Mouse (Mus musculus) G1E (cell line): ENCODE results near the gene Gm13279. TPM values are rescaled to one million over a fixed set of nuclear protein-coding genes. Genes with fewer than 3 reads are reported as not detected.
"Not testable (repeated sequence)": the region's sequence is repeated elsewhere in the genome, so short reads cannot be mapped to it uniquely, and the experiment has no call there.

Experiments
- ATAC-seq: 2 replicates; pipeline ENCODE4 v1.8.0; 2016; ENCODE audit warnings: mild to moderate bottlenecking; ENCODE audit not compliant: insufficient number of reproducible peaks, poor library complexity, low FRiP score, severe bottlenecking; ENCODE audit errors: extremely low read depth
- DNase-seq: peaks from one replicate; pipeline ENCODE4 v3.0.0; 2012; ENCODE audit warnings: low spot score
- H3K27me3 ChIP-seq: 2 replicates; pipeline ENCODE4 v1.6.1; 2012; ENCODE audit warnings: mild to moderate bottlenecking, low read length, inconsistent platforms; ENCODE audit not compliant: insufficient read depth
- H3K36me3 ChIP-seq: replicated peaks from 2 replicates; pipeline ENCODE3; 2012; ENCODE audit warnings: mild to moderate bottlenecking, inconsistent platforms
- H3K4me1 ChIP-seq: 2 replicates; pipeline ENCODE4 v1.6.1; 2012; ENCODE audit warnings: low read depth, low read length, inconsistent platforms, mixed read lengths; ENCODE audit not compliant: insufficient read depth
- H3K4me3 ChIP-seq: 2 replicates; pipeline ENCODE4 v1.5.1; 2012; ENCODE audit warnings: low read depth, mild to moderate bottlenecking, inconsistent platforms, low read length, moderate library complexity, mixed read lengths
- H3K9me3 ChIP-seq: replicated peaks from 2 replicates; pipeline ENCODE4 v1.6.1; 2012; ENCODE audit warnings: inconsistent platforms
- CTCF ChIP-seq: IDR thresholded peaks from 2 replicates; pipeline ENCODE4 v1.5.1; 2012; ENCODE audit warnings: low read depth, low read length, inconsistent platforms, mixed read lengths
- GATA1 ChIP-seq: IDR thresholded peaks from 2 replicates; pipeline ENCODE4 v1.6.1; 2012; ENCODE audit warnings: borderline replicate concordance, low read length, inconsistent platforms, mixed read lengths
- GATA2 ChIP-seq: IDR thresholded peaks from 2 replicates; pipeline ENCODE4 v1.6.1; 2012; ENCODE audit warnings: low read depth, low read length, inconsistent platforms, borderline replicate concordance
- POLR2AphosphoS5 ChIP-seq: IDR thresholded peaks from 2 replicates; pipeline ENCODE4 v1.6.1; 2012; ENCODE audit warnings: low read depth, low read length, inconsistent platforms; ENCODE audit not compliant: insufficient replicate concordance
- TAL1 ChIP-seq: conservative IDR thresholded peaks from 2 replicates; pipeline ENCODE4 v1.6.1; 2012; ENCODE audit warnings: low read depth, low read length, inconsistent platforms, mixed read lengths
- polyA plus RNA-seq: library from polyadenylated mRNA; stranded (reverse); fragments of >175 nt; gene quantifications from 2 replicates; pipeline ENCODE4 v1.2.3, GENCODE M21; 2012
- total RNA-seq, 2 experiments: library from RNA; stranded (forward) in 1 of 2; stranded (reverse) in 1 of 2; fragments of 200-1000 nt in 1 of 2; fragments of >200 nt in 1 of 2; fragmentation: Nextera tagmentation in 1 of 2; gene quantifications; 2 replicates each; pipeline ENCODE4 v1.2.3; 2014 to 2017

Gene Gm13279
- total and polyA plus RNA-seq, 3 experiments = not detected

DNA sequence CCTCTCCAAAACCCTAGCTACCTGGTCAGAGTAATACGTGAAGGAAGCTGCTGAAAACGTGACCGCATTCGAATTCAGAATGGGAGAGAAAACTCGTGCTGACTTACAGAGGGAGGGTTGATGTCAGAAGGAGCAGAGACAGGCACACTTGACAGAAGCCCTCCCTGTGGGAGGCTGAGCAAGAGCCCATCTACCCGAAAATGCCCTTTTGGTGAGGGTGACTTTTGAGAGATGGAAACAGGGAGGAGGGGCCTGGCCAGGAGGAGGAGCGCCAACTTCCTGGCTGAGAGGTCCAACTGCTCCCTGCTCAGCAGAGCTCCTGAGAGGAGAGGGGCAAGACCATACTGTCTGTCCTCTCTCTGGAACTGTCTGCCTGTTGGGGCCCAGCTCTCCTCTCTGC is 2.2 kb downstream of the Gm13279 start, which contains the start of gene Gm13285:
Gene Gm13285, plus strand, starts transcription at position 301 of the 400 bp plus-strand sequence.
- H3K9me3 ChIP-seq, ATAC-seq, H3K27me3 ChIP-seq, DNase-seq, H3K36me3 ChIP-seq, H3K4me3 ChIP-seq, H3K4me1 ChIP-seq: not testable (repeated sequence)

DNA sequence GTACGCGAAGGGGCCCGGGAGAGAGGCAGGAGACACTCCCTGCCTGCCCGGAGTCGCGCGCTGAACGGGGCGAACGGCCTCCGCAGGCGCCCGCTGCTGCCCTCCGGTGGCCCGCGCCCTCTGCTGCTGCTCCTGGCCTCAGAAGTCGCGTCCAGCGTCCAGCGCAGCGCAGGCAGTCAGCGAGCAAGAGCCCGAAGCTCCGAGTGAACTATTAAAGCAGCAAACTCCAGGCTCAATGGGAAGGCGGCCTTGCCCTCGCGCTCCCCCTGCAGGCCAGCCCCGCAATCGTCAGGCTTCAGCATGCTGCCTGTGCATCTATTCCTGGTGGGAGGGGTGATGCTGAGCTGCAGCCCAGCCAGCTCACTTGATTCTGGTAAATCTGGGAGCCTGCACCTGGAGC is 5.8 kb downstream of the Gm13279 start, which contains the start of gene Gm13287:
Gene Gm13287, plus strand, starts transcription at position 301 of the 400 bp plus-strand sequence.
- H3K4me3 ChIP-seq, H3K9me3 ChIP-seq, ATAC-seq, H3K36me3 ChIP-seq, H3K27me3 ChIP-seq, DNase-seq, H3K4me1 ChIP-seq: not testable (repeated sequence)

DNA sequence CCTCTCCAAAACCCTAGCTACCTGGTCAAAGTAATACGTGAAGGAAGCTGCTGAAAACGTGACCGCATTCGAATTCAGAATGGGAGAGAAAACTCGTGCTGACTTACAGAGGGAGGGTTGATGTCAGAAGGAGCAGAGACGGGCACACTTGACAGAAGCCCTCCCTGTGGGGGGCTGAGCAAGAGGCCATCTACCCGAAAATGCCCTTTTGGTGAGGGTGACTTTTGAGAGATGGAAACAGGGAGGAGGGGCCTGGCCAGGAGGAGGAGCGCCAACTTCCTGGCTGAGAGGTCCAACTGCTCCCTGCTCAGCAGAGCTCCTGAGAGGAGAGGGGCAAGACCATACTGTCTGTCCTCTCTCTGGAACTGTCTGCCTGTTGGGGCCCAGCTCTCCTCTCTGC is 8.0 kb downstream of the Gm13279 start, which contains the start of gene Gm13288:
Gene Gm13288, plus strand, starts transcription at position 301 of the 400 bp plus-strand sequence.
- H3K27me3 ChIP-seq, H3K9me3 ChIP-seq, DNase-seq, H3K4me1 ChIP-seq, H3K4me3 ChIP-seq, ATAC-seq, H3K36me3 ChIP-seq: not testable (repeated sequence)

DNA sequence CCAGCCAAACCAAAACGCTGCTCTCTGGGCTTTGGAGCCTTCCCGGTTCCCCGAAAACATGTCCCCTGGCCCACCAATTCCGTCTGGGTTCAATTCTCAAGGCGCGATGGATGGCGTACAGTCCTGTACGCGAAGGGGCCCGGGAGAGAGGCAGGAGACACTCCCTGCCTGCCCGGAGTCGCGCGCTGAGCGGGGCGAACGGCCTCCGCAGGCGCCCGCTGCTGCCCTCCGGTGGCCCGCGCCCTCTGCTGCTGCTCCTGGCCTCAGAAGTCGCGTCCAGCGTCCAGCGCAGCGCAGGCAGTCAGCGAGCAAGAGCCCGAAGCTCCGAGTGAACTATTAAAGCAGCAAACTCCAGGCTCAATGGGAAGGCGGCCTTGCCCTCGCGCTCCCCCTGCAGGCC is 8.6 kb downstream of the Gm13279 start:
- not testable (repeated sequence) for DNase-seq, H3K9me3 ChIP-seq, H3K4me3 ChIP-seq, H3K27me3 ChIP-seq, H3K36me3 ChIP-seq, ATAC-seq, H3K4me1 ChIP-seq

DNA sequence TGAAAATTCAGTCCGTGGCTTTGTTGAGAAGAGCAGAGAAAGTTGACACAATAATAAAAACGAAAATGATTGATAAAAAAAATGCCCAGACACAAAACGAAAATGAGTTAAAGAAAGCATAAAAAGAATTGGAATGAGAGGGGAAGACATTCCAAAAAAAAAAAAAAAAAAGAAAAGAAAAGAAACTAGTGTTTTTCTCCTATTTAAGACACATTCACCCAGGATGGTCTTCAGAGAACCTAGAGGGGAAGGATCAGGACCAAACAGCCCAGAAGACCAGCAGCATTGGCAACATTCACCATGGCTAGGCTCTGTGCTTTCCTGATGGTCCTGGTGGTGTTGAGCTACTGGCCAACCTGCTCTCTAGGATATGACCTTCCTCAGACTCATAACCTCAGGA is 18.7 kb downstream of the Gm13279 start, which contains the start of gene Ifna7:
Gene Ifna7, plus strand, starts transcription at position 301 of the 400 bp plus-strand sequence.
- Histone ChIP-seq H3K36me3 (no peaks in the 10 kb centered on the region), H3K27me3 (no peaks in the 10 kb centered on the region), H3K4me1 (no peaks in the 10 kb centered on the region), H3K4me3 (no peak within 1 kb of the TSS), H3K9me3 (no peaks in the 10 kb centered on the region)
- ATAC-seq (no peak), DNase-seq (no peak)
- TF ChIP-seq GATA2 (no peak), CTCF (no peak), POLR2AphosphoS5 (no peak), TAL1 (no peak), GATA1 (no peak)

DNA sequence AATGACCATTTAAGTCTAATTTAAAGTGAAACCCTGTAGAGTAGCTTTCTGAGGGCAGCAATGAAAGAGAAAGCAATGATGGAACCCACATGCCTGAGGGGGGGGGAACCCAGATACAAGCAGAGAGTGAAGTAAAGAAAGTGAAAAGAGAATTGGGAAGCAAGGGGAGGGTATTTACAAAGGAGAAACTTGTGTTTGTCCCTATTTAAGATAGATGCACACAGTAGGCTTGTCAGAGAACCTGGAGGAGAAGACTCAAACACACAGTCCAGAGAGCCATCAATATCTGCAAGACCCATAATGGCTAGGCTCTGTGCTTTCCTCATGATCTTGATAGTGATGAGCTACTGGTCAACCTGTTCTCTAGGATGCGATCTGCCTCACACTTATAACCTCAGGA is 22.5 kb downstream of the Gm13279 start, which contains the start of gene Ifna11:
Gene Ifna11, plus strand, starts transcription at position 301 of the 400 bp plus-strand sequence.
- H3K4me1 ChIP-seq = no peaks in the 10 kb centered on the region
- H3K9me3 ChIP-seq = no peaks in the 10 kb centered on the region
- H3K27me3 ChIP-seq = no peaks in the 10 kb centered on the region
- no peak for TF ChIP-seq GATA1
- TF ChIP-seq CTCF = no peak
- TF ChIP-seq GATA2 = no peak
- no peak for TF ChIP-seq POLR2AphosphoS5
- no peak for DNase-seq
- H3K36me3 ChIP-seq = no peaks in the 10 kb centered on the region
- ATAC-seq = no peak
- no peak within 1 kb of the TSS for H3K4me3 ChIP-seq

DNA sequence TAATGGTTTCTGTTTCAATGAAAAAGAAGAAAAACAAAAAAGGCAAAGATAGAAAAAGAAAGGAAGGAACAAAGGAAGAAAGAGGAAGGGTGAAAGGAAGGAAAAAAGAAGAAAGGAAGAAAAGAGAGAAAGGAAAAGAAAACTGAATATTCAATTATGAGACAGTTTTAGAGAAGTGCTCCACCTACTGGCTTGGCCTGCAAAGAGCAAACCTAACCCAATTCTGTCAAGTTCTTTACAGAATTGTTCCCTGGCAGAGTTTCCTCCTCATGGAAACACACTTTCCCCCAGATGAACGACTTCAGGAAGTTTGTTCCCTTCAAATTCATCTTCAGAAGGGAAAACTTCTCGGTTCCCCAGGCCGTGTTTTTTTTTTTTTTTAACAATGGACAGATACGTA is 25.8 kb downstream of the Gm13279 start:
- no peaks in the 10 kb centered on the region for H3K4me1 ChIP-seq
- no peaks in the 10 kb centered on the region for H3K9me3 ChIP-seq
- H3K36me3 ChIP-seq = no peaks in the 10 kb centered on the region
- DNase-seq (no peak), ATAC-seq (no peak)
- H3K27me3 ChIP-seq = no peaks in the 10 kb centered on the region
- TF ChIP-seq GATA1 = no peak
- TF ChIP-seq CTCF = no peak
- TF ChIP-seq GATA2 = no peak
- TF ChIP-seq TAL1 = no peak
- TF ChIP-seq POLR2AphosphoS5 = no peak
- no peak overlapping the region for H3K4me3 ChIP-seq

DNA sequence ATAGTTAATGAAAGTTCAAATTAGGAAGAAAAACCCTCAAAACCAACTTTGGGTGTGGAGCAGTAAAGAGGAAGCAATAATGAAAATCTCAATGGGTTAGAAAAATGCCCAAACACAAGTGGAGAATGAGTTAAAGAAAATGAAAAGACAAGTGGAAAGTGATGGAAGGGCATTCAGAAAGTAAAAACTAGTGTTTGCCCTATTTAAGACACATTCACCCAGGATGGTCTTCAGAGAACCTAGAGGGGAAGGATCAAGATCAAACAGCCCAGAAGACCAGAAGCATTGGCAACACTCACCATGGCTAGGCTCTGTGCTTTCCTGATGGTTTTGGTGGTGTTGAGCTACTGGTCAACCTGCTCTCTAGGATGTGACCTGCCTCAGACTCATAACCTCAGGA is 29.9 kb downstream of the Gm13279 start, which contains the start of gene Ifna6:
Gene Ifna6, plus strand, starts transcription at position 301 of the 400 bp plus-strand sequence.
- ATAC-seq, H3K36me3 ChIP-seq, H3K9me3 ChIP-seq, H3K4me1 ChIP-seq, H3K4me3 ChIP-seq, H3K27me3 ChIP-seq, DNase-seq: not testable (repeated sequence)
